Mouse (Mus musculus): ENCODE measurements around the gene Slit2. TPM values are rescaled to one million over a fixed set of nuclear protein-coding genes. Genes with fewer than 3 reads are reported as not detected.

Slit2 gene
- total RNA-seq, 2 experiments from 2014 or later: 38.9 to 45.8 TPM

Small RNA genes within 50 kb of the gene (microRNA-seq; reads per million reads assigned to microRNA genes)
- 42.3 to 48.7 reads per million in 2 experiments for gene Mir218-1

Measured in layer of hippocampus, postnatal 36 days (tissue).